Comparison of ENCODE assay signal across 8 mouse cellular contexts in genomic region chr1:66816837-66817452, GRCm38 (mm10). TPM values are rescaled to one million over a fixed set of nuclear protein-coding genes. Genes with fewer than 3 reads are reported as not detected.
DNase-seq lines count a peak whose midpoint lies in the region; ATAC-seq lines count a peak whose summit lies in the region.

No protein-coding gene starts in this region.

- intact Hi-C loops in left cerebral cortex, postnatal 4 days (cut with DNase I): loop anchor here (5.0 kb wide), 1 partner anchor 115 kb away; the partner anchor contains the start of gene Rpe

- no peaks in the 10 kb centered on the region for H3K36me3 ChIP-seq in midbrain, embryonic 11.5 days (ENCODE audit: control insufficient read depth, insufficient read depth, low read length)

- peak overlapping the region; percentile 79 for H3K4me2 ChIP-seq in midbrain, embryonic 11.5 days

- peak; percentile 90 for ATAC-seq in midbrain, embryonic 11.5 days (ENCODE audit: low FRiP score)

- peaks cover 7% of the 10 kb centered on the region; the same call in 1 of the 2 replicates for H3K4me1 ChIP-seq in midbrain, embryonic 11.5 days (ENCODE audit: control insufficient read depth, insufficient read depth, low read length)

- H3K4me3 ChIP-seq in midbrain, embryonic 11.5 days (ENCODE audit: low read depth, low read length): peak overlapping the region; percentile 79

- peak overlapping the region; percentile 92 for H3K27ac ChIP-seq in midbrain, embryonic 11.5 days (ENCODE audit: low read depth, low read length)

- peak overlapping the region; percentile 91 for H3K9ac ChIP-seq in midbrain, embryonic 11.5 days (ENCODE audit: low read length)

- H3K27me3 ChIP-seq in midbrain, embryonic 11.5 days (ENCODE audit: control insufficient read depth, insufficient read depth, low read length): no peaks in the 10 kb centered on the region; the same call in 1 of the 2 replicates

- peak; percentile 98 for DNase-seq in adrenal gland, postnatal 10 days
- peak; percentile 98 for DNase-seq in embryo, embryonic 9.5 days (ENCODE audit: extremely low spot score)
- peak; percentile 95 to 97 for DNase-seq in gastrocnemius, postnatal 4 days (ENCODE audit: low spot score in 2 of 2)
- peak; percentile 87 for DNase-seq in kidney, adult 11 months
- DNase-seq in left cerebral cortex, postnatal 4 days: peak; percentile 97
- DNase-seq in midbrain, embryonic 11.5 days (ENCODE audit: low spot score, missing footprints): peak; percentile 99
- peak; percentile 99 for DNase-seq in right cerebral cortex, postnatal 4 days
- peak; percentile 98 for DNase-seq in yolk sac, embryonic 10.5 days (ENCODE audit: low spot score)

- H3K9me3 ChIP-seq in midbrain, embryonic 11.5 days (ENCODE audit: control insufficient read depth, low read length): no peaks in the 10 kb centered on the region

- under 1% methylated on average over 46 of the region's 63 CpGs for WGBS in midbrain, embryonic 11.5 days

RNA-seq across cellular contexts. Expression of gene Kansl1l, which starts 0.4 kb away (rescaled TPM):
- 10 to 100 TPM; 19.2 to 22.7 TPM for total RNA-seq in adrenal gland, postnatal 10 days (2021)
- 10 to 100 TPM; 21.1 to 25.2 TPM for total RNA-seq in gastrocnemius, postnatal 4 days (2021)
- total RNA-seq in left cerebral cortex, postnatal 4 days (2021): 10 to 100 TPM; 17.5 to 19.8 TPM
- 7.8 and 10.7 TPM in 2 replicates for polyA plus RNA-seq in midbrain, embryonic 11.5 days (2014; fragmentation: Nextera tagmentation; extraction: Ambion mirVana)

RNA-seq across cellular contexts. Expression of gene Acadl, which starts 46.1 kb away (rescaled TPM):
- 1,000 to 10,000 TPM; 1,546 to 1,636 TPM for total RNA-seq in adrenal gland, postnatal 10 days (2021)
- total RNA-seq in gastrocnemius, postnatal 4 days (2021): 100 to 1,000 TPM; 436 to 457 TPM
- 10 to 100 TPM; 28.0 to 31.3 TPM for total RNA-seq in left cerebral cortex, postnatal 4 days (2021)
- 54.1 and 61.4 TPM in 2 replicates for polyA plus RNA-seq in midbrain, embryonic 11.5 days (2014; fragmentation: Nextera tagmentation; extraction: Ambion mirVana)

Comparison
In these comparisons a context has a peak if more than half of its experiments do, and no peak if none do; other contexts are left out.
1. Peak in every context shown above with its lines: DNase-seq, ATAC-seq, H3K4me3 ChIP-seq and H3K27ac ChIP-seq.
2. RNA of gene Acadl, which starts 46.1 kb away (total RNA-seq): 1,546 to 1,636 TPM in adrenal gland, postnatal 10 days and 436 to 457 TPM in gastrocnemius, postnatal 4 days; 28.0 to 31.3 TPM in left cerebral cortex, postnatal 4 days; every median in the first group is over 10 times any median in the second.